Mouse (Mus musculus) heart, postnatal 0 days (tissue): ENCODE results near the gene Ltv1. TPM values are rescaled to one million over a fixed set of nuclear protein-coding genes. Genes with fewer than 3 reads are reported as not detected.

ENCODE experiments used
- ATAC-seq: fragments of 200-750 bp; cut with Nextera tagmentation; 2 replicates; pipeline ENCODE4 v1.8.0; 2017; ENCODE audit warnings: low read depth, moderate number of reproducible peaks, moderate library complexity; ENCODE audit not compliant: insufficient read depth
- DNase-seq: peaks from one replicate; pipeline ENCODE4 v3.0.0-alpha.2; 2016; ENCODE audit warnings: low spot score
- H3K27ac ChIP-seq: fragments of 300-500 bp; sonication (generic); 2 replicates; pipeline ENCODE4 v1.5.1; 2014; ENCODE audit warnings: low read depth, mild to moderate bottlenecking
- H3K27me3 ChIP-seq: fragments of 300-500 bp; sonication (generic); 2 replicates; pipeline ENCODE4 v1.6.1; 2014; ENCODE audit warnings: low read length, mixed read lengths; ENCODE audit not compliant: control insufficient read depth, insufficient read depth
- H3K36me3 ChIP-seq: fragments of 300-500 bp; sonication (generic); replicated peaks from 2 replicates; pipeline ENCODE4 v1.6.1; 2014; ENCODE audit warnings: low read length, mixed read lengths; ENCODE audit not compliant: control insufficient read depth, insufficient read depth
- H3K4me1 ChIP-seq: fragments of 300-500 bp; sonication (generic); 2 replicates; pipeline ENCODE4 v1.6.1; 2014; ENCODE audit warnings: antibody characterized with exemption; ENCODE audit not compliant: control insufficient read depth, insufficient read depth
- H3K4me2 ChIP-seq: fragments of 300-500 bp; sonication (generic); 2 replicates; pipeline ENCODE4 v1.6.1; 2014; ENCODE audit warnings: low read depth, mild to moderate bottlenecking, low read length, moderate library complexity
- H3K4me3 ChIP-seq: fragments of 300-500 bp; sonication (generic); 2 replicates; pipeline ENCODE4 v1.5.1; 2014; ENCODE audit warnings: low read depth, low read length
- H3K9ac ChIP-seq: fragments of 300-500 bp; sonication (generic); replicated peaks from 2 replicates; pipeline ENCODE4 v1.6.1; 2014; ENCODE audit warnings: low read depth, low read length, mixed read lengths
- H3K9me3 ChIP-seq: fragments of 300-500 bp; sonication (generic); replicated peaks from 2 replicates; pipeline ENCODE4 v1.6.1; 2016; ENCODE audit warnings: low read length; ENCODE audit not compliant: control insufficient read depth
- CTCF ChIP-seq: IDR thresholded peaks from 2 replicates; pipeline ENCODE4 v1.5.1; 2016; ENCODE audit warnings: antibody characterized with exemption, control low read depth, low read depth
- EP300 ChIP-seq: IDR thresholded peaks from 2 replicates; pipeline ENCODE4 v1.6.1; 2016; ENCODE audit warnings: antibody characterized with exemption, low read depth
- WGBS: fragments of 180-500 bp; shearing (Covaris S2); extraction: QIAGEN DNeasy Blood & Tissue Kit; methylation state at CpG from one replicate; pipeline ENCODE4 v1.1.7; 2014; 5-methylcytosine and 5-hydroxymethylcytosine counted together
- polyA plus RNA-seq: library from polyadenylated mRNA; unstranded; fragments of >200 nt; fragmentation: Nextera tagmentation; extraction: Ambion mirVana; gene quantifications from 2 replicates; pipeline ENCODE4 v1.2.1, GENCODE M21; 2015
- total RNA-seq: library from RNA; depleted of rRNA; stranded (reverse); fragments of >200 nt; gene quantifications from 2 replicates; pipeline ENCODE4 v1.2.3, GENCODE M21; 2014; ENCODE audit warnings: low replicate concordance; rRNA removed

Gene Ltv1
- total RNA-seq, result 16.2 and 28.3 TPM in 2 replicates
- 31.5 and 34.8 TPM in 2 replicates for polyA plus RNA-seq

DNA sequence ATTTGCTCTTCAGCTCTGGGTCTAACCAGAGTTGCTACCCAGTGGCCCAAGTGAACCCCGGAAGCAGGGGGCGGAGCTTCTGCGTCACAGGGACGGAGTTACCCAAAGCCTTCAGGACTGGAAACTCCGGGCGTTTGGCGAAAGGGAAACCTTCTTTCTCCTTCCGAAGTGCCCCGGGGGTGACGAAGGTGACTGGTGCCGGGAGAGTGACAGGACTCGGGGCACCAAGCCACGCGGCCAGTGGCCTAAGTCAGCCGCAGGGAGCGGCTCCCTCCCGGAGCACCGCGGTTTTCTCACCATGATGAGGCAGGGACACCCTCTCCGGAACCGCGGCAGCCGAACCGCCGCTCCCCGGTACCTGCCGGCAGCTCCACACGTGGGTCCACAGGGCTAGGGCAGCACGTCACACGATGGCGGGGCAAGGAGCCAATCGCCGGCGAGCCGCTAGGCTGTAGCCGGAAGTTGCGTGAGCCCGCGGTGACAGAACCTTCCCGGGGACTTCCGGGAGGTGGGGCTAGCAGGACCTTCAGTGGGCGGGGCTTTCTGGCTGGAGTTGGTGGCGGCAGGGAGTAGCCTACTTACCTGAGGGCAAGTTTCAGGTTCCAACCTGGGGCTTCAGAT, at the start of gene Ltv1:
Ltv1 (minus strand) TSS at position 438 of the 621 bp plus-strand sequence.
- WGBS, result under 1% methylated on average over 43 of the region's 43 CpGs
- H3K27ac ChIP-seq, result peak within 1 kb of the TSS; percentile 92
- DNase-seq, result peak; percentile 95
- peak within 1 kb of the TSS; percentile 83 for H3K9ac ChIP-seq
- TF ChIP-seq CTCF (no peak), EP300 (no peak)
- peak within 1 kb of the TSS; percentile 88 for H3K4me2 ChIP-seq
- H3K4me1 ChIP-seq, result no peaks in the 10 kb centered on the region; the same call in 1 of the 2 replicates
- H3K4me3 ChIP-seq, result peak within 1 kb of the TSS; percentile 100
- H3K9me3 ChIP-seq, result no peaks in the 10 kb centered on the region
- no peaks in the 10 kb centered on the region for H3K27me3 ChIP-seq
- ATAC-seq, result peak; percentile 100
- peaks cover 21% of the 10 kb centered on the region for H3K36me3 ChIP-seq

DNA sequence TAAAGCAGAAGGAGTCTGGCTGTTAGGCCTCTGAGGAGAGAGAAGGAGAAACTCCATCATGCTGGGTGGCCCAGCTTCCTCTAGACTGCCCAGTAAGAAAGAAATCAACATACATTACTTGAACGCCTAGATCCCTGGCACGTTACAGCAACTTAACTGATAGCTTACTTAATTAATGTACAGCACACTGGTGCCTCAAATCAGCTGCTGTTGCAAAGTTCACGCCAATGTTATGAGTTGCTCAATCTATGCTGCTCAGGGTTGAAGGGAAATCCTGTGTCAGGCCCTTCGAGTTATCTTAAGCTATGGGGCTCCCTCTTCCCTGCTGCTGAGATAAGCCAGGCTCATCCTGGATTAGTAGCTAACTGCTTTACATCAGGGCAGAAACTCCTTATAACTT, 47.5 kb upstream of the Ltv1 start:
- Histone ChIP-seq H3K4me1 (no peaks in the 10 kb centered on the region; the same call in 1 of the 2 replicates), H3K9me3 (no peaks in the 10 kb centered on the region), H3K27ac (no peak overlapping the region), H3K9ac (no peak overlapping the region), H3K4me3 (no peak overlapping the region), H3K4me2 (no peak overlapping the region), H3K27me3 (no peaks in the 10 kb centered on the region), H3K36me3 (peaks cover 66% of the 10 kb centered on the region)
- DNase-seq (no peak), ATAC-seq (no peak)
- no peak for TF ChIP-seq EP300
- WGBS, result 24% methylated on average over 4 of the region's 4 CpGs

DNA sequence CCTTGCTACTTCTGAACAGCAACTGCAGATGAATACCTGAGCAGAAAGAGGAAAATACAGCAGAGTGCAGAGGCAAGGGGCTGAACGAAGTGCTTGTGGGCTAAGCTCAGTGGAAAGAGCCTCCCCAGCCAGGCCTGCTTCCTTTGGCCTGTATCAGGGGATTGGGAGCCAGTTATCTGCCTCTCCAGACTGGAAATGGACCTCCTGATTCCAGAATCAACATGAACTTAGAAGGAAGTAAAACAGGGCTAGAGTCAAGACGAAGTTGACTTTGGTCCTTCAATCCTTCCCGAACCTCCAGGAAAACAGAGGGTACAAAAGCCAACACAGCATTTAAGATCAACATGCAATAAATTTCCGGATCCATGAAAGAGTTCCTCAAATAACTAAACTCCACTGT, 45.2 kb upstream of the Ltv1 start:
- H3K4me1 ChIP-seq, result no peaks in the 10 kb centered on the region; the same call in 1 of the 2 replicates
- no peak overlapping the region for H3K4me2 ChIP-seq
- no peak overlapping the region for H3K9ac ChIP-seq
- peaks cover 58% of the 10 kb centered on the region for H3K36me3 ChIP-seq
- H3K27ac ChIP-seq, result no peak overlapping the region
- no peak for TF ChIP-seq CTCF
- TF ChIP-seq EP300, result no peak
- no peaks in the 10 kb centered on the region for H3K27me3 ChIP-seq
- H3K4me3 ChIP-seq, result no peak overlapping the region
- DNase-seq (peak; percentile 46), ATAC-seq (no peak)
- WGBS, result 72% methylated on average over 4 of the region's 4 CpGs
- H3K9me3 ChIP-seq, result no peaks in the 10 kb centered on the region

DNA sequence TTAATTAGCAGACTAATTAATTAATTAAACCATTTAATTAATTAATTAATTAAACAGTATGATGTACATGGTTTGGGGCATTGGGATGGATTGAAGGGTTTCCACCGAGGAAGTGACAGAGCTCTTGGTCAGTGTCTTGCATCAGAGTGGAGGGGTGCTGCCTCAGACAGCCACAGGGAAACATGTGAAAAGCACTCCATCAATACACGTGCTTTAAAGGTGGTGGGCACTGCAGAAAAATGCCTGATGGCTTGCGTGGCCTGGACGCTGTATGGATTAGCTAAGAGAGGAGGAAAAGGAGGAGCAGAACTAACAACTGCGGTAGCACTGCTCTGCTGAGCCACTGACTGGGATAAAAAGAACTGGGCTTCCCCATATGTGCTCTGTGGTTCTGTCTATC, 43.9 kb upstream of the Ltv1 start:
- DNase-seq (no peak), ATAC-seq (no peak)
- Histone ChIP-seq H3K4me3 (no peak overlapping the region), H3K36me3 (peaks cover 61% of the 10 kb centered on the region), H3K27ac (no peak overlapping the region), H3K4me2 (no peak overlapping the region), H3K4me1 (no peaks in the 10 kb centered on the region; the same call in 1 of the 2 replicates), H3K9ac (no peak overlapping the region), H3K27me3 (no peaks in the 10 kb centered on the region), H3K9me3 (no peaks in the 10 kb centered on the region)
- WGBS, result 95% methylated on average over 5 of the region's 5 CpGs
- no peak for TF ChIP-seq EP300
- no peak for TF ChIP-seq CTCF

DNA sequence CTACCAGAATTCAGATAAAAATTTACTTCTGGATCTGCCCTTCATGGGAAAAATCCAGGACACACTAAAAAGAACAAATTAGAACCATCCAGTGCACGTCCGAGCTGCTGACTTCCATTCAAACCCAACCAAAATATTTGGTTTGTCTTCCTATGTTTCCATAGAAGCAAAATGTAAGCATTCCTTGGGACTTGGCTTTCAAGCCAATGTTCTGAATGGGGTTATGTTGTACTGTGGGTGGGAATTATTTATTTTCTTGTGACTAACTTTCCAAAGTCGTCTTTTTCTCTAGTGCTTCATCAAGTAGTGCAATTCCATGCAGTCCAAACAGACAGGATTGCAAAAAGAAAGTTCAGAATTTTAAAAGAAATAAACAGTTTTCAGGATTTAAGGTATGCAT, 41.5 kb upstream of the Ltv1 start:
- Histone ChIP-seq H3K27ac (no peak overlapping the region), H3K36me3 (peaks cover 72% of the 10 kb centered on the region), H3K4me1 (no peaks in the 10 kb centered on the region), H3K9me3 (no peaks in the 10 kb centered on the region), H3K27me3 (no peaks in the 10 kb centered on the region), H3K4me2 (no peak overlapping the region), H3K4me3 (no peak overlapping the region), H3K9ac (no peak overlapping the region)
- WGBS, result 68% methylated on average over 3 of the region's 3 CpGs
- DNase-seq (no peak), ATAC-seq (no peak)
- TF ChIP-seq CTCF (no peak), EP300 (no peak)

DNA sequence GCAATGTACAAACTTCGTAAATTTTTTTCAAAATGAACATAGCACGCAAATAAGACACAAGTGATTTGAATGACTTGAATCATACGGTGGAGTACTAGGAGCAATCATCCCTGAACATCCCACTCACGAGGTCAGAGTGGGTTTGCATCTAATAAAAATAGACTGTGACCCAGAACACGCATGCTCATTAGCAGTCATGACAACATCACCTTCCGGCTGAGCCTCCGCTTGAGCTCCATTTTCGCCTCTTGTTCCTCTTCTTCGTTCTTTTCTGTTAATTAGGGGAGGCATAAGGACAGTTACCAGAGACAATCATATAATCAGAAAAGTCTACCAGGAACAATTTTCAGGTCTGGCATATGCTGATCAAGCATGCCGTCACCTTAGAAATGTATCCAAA, 41.0 kb upstream of the Ltv1 start:
- no peaks in the 10 kb centered on the region for H3K4me1 ChIP-seq
- H3K9ac ChIP-seq, result no peak overlapping the region
- WGBS, result 77% methylated on average over 10 of the region's 10 CpGs
- peaks cover 70% of the 10 kb centered on the region for H3K36me3 ChIP-seq
- H3K4me2 ChIP-seq, result no peak overlapping the region
- DNase-seq (no peak), ATAC-seq (no peak)
- no peak overlapping the region for H3K4me3 ChIP-seq
- no peaks in the 10 kb centered on the region for H3K27me3 ChIP-seq
- no peak overlapping the region for H3K27ac ChIP-seq
- TF ChIP-seq CTCF (no peak), EP300 (no peak)
- no peaks in the 10 kb centered on the region for H3K9me3 ChIP-seq
